Mouse (Mus musculus) stomach, embryonic 14.5 days (tissue): ENCODE measurements around the gene Fancd2. TPM values are rescaled to one million over a fixed set of nuclear protein-coding genes. Genes with fewer than 3 reads are reported as not detected.

ENCODE experiments used
- ATAC-seq: fragments of 200-750 bp; cut with Nextera tagmentation; 2 replicates; pipeline ENCODE4 v1.8.0; 2017; ENCODE audit warnings: low read depth, moderate TSS enrichment; ENCODE audit not compliant: insufficient number of reproducible peaks, insufficient read depth, low FRiP score
- H3K27ac ChIP-seq: fragments of 300-500 bp; sonication (generic); 2 replicates; pipeline ENCODE4 v1.5.1; 2014; ENCODE audit warnings: mild to moderate bottlenecking, low read length, moderate library complexity, mixed read lengths
- H3K27me3 ChIP-seq: fragments of 300-500 bp; sonication (generic); 2 replicates; pipeline ENCODE4 v1.6.1; 2014; ENCODE audit warnings: low read length, control low read depth, mixed read lengths; ENCODE audit not compliant: control insufficient read depth, insufficient read depth
- H3K36me3 ChIP-seq: fragments of 300-500 bp; sonication (generic); 2 replicates; pipeline ENCODE4 v1.6.1; 2014; ENCODE audit warnings: mild to moderate bottlenecking, control low read depth, low read length, moderate library complexity, mixed read lengths; ENCODE audit not compliant: control insufficient read depth, insufficient read depth
- H3K4me1 ChIP-seq: fragments of 300-500 bp; sonication (generic); 2 replicates; pipeline ENCODE4 v1.6.1; 2014; ENCODE audit warnings: low read length, control low read depth, mixed read lengths; ENCODE audit not compliant: control insufficient read depth, insufficient read depth
- H3K4me2 ChIP-seq: fragments of 300-500 bp; sonication (generic); replicated peaks from 2 replicates; pipeline ENCODE4 v1.6.1; 2014; ENCODE audit warnings: low read depth, low read length, control low read depth
- H3K4me3 ChIP-seq: fragments of 300-500 bp; sonication (generic); 2 replicates; pipeline ENCODE4 v1.5.1; 2014; ENCODE audit warnings: low read depth, low read length, control low read depth
- H3K9ac ChIP-seq: fragments of 300-500 bp; sonication (generic); replicated peaks from 2 replicates; pipeline ENCODE4 v1.6.1; 2014; ENCODE audit warnings: low read depth, mild to moderate bottlenecking, control low read depth, low read length, moderate library complexity, mixed read lengths
- H3K9me3 ChIP-seq: fragments of 300-500 bp; sonication (generic); 2 replicates; pipeline ENCODE4 v1.6.1; 2016; ENCODE audit warnings: low read depth, low read length, control low read depth; ENCODE audit not compliant: control insufficient read depth
- WGBS: fragments of 180-500 bp; shearing (Covaris S2); extraction: QIAGEN DNeasy Blood & Tissue Kit; methylation state at CpG from one replicate; pipeline ENCODE4 v1.1.7; 2014; 5-methylcytosine and 5-hydroxymethylcytosine counted together
- polyA plus RNA-seq: library from polyadenylated mRNA; unstranded; fragments of >200 nt; fragmentation: Nextera tagmentation; extraction: Ambion mirVana; gene quantifications from 2 replicates; pipeline ENCODE4 v1.2.1, GENCODE M21; 2014

Fancd2 gene
- 12.3 and 13.8 TPM in 2 replicates for polyA plus RNA-seq

DNA sequence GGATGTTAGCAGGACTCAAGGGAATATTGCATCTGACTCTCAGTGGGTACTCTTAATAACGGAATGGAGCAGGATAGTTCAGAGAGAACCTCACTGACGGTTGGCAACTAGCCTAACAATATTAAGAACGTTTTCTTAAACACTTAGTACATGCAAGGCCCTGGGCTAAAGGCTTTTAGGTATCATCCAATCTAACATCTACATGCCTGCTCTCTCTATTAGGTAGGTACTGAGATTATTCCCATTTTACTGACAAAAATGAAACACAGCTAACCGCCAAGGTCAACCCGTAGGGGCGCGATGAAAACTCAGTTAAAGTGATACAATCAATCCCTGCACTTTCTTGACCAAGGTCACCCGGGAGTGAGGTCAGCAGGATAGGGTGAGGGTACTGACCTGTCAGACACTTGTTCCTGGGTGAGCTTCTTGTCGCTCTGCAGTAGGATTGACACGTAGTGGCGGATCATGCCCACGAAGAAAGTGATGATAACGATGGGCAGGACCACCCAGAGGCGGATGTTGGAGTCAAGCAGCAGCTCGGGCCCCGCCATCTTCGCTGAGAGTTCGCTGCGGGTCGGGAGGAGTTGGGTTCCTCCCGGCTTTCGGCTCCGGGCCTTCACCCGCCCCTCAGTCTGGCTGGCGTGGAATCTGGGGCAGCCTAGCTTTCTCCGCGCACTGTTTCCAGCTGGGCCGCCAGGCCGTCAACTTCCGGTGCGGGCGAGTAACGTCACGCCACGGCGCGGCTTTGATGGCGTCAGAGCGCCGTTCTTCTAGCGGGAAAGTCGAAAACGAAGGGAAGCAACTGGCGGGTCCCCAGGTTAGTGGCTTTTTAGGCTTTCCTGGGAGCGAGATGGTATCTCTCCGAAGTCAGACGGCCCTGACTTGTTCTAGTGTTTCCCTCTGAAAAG lies at the start of gene Fancd2, which contains the start of gene Emc3:
TSS of gene Fancd2 (plus strand) at position 751 of the 908 bp plus-strand sequence.
TSS of gene Emc3 (minus strand) at position 721 of the 908 bp plus-strand sequence.
- 1% methylated on average over 47 of the region's 47 CpGs for WGBS
- Histone ChIP-seq H3K27ac (no peak within 1 kb of the TSS), H3K4me2 (peak within 1 kb of the TSS; percentile 60), H3K4me3 (peak within 1 kb of the TSS; percentile 77), H3K27me3 (no peaks in the 10 kb centered on the region), H3K9ac (peak within 1 kb of the TSS; percentile 70), H3K36me3 (peaks cover 4% of the 10 kb centered on the region; the same call in 1 of the 2 replicates), H3K9me3 (no peaks in the 10 kb centered on the region), H3K4me1 (peaks cover 7% of the 10 kb centered on the region; the same call in 1 of the 2 replicates)
- ATAC-seq, result peak; percentile 88

DNA sequence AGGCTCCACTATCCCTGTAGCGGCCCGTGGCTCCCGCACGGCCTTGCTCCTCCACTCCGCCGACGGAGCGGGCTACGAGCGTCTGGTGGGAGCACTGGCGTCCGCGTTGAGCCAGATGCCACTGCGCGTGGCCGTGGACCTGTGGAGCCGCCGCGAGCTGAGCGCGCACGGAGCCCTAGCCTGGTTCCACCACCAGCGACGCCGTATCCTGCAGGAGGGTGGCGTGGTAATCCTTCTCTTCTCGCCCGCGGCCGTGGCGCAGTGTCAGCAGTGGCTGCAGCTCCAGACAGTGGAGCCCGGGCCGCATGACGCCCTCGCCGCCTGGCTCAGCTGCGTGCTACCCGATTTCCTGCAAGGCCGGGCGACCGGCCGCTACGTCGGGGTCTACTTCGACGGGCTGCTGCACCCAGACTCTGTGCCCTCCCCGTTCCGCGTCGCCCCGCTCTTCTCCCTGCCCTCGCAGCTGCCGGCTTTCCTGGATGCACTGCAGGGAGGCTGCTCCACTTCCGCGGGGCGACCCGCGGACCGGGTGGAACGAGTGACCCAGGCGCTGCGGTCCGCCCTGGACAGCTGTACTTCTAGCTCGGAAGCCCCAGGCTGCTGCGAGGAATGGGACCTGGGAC lies 48.9 kb upstream of the Fancd2 start:
- H3K27me3 ChIP-seq, result peaks cover 11% of the 10 kb centered on the region; the same call in 1 of the 2 replicates
- peak; percentile 29; the same call in 1 of the 2 replicates for ATAC-seq
- H3K9me3 ChIP-seq, result no peaks in the 10 kb centered on the region
- peak overlapping the region; percentile 42 for H3K9ac ChIP-seq
- H3K4me3 ChIP-seq, result peak overlapping the region; percentile 39
- WGBS, result 2% methylated on average over 64 of the region's 65 CpGs
- peak overlapping the region; percentile 67 for H3K4me2 ChIP-seq
- peak overlapping the region; percentile 76 for H3K27ac ChIP-seq
- no peaks in the 10 kb centered on the region for H3K36me3 ChIP-seq
- H3K4me1 ChIP-seq, result 0 out of 2 replicates have a peak, but pooled peaks cover 3% of the 10 kb centered on the region

DNA sequence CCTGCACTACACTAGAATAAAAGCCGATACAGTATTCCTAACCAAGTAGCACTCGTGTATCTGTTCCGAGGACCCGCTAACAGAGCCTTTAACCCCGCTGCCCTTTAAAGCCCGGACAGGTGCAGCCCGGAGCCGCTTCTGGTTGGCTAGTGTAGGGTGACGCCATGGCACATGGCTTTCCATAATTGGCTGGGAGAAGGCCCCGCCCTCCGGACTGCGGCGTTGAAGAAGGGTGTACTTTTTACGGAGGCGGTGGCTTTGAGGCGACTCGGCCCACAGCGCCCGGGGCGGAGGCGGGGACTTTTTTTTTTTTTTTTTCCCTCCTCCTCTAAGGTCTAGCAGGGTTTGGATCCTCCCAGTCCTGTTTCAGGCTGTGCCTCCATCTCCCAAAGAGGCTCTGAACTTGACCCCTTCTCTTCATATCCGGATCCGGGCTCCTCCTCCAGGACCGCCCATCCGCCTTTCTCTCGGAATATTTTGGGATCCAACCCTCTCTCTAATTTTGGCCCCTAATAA lies 48.3 kb upstream of the Fancd2 start, which contains the start of gene Creld1:
TSS of gene Creld1 (plus strand) at position 198 of the 516 bp plus-strand sequence.
- no peaks in the 10 kb centered on the region for H3K9me3 ChIP-seq
- H3K36me3 ChIP-seq, result no peaks in the 10 kb centered on the region
- H3K27me3 ChIP-seq, result peaks cover 11% of the 10 kb centered on the region; the same call in 1 of the 2 replicates
- peak within 1 kb of the TSS; percentile 76 for H3K27ac ChIP-seq
- WGBS, result under 1% methylated on average over 26 of the region's 26 CpGs
- H3K4me2 ChIP-seq, result peak within 1 kb of the TSS; percentile 67
- peak within 1 kb of the TSS; percentile 39 for H3K4me3 ChIP-seq
- peak within 1 kb of the TSS; percentile 42 for H3K9ac ChIP-seq
- H3K4me1 ChIP-seq, result 0 out of 2 replicates have a peak, but pooled peaks cover 3% of the 10 kb centered on the region
- peak; percentile 92 for ATAC-seq

DNA sequence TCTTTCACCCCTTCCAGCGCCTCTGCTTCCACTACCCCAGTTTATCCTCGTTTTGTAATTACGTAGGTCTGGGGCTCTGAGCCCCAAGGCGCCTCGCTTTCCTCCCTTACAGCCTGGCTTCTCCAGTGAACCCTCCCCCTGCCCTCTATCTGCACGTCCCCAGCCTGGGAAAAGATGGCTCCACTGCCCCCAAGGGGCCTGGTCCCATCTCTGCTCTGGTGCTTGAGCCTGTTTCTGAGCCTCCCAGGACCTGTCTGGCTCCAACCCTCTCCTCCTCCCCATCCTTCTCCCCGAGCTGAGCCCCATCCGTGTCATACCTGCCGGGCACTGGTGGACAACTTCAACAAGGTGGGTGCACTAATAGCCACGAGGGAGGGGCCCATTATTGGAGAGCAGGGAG lies 47.8 kb upstream of the Fancd2 start:
- H3K4me2 ChIP-seq, result peak overlapping the region; percentile 67
- H3K36me3 ChIP-seq, result no peaks in the 10 kb centered on the region
- peak overlapping the region; percentile 31 for H3K9ac ChIP-seq
- peak; percentile 25 for ATAC-seq
- no peak overlapping the region for H3K27ac ChIP-seq
- peaks cover 11% of the 10 kb centered on the region; the same call in 1 of the 2 replicates for H3K27me3 ChIP-seq
- 0 out of 2 replicates have a peak, but pooled peaks cover 3% of the 10 kb centered on the region for H3K4me1 ChIP-seq
- H3K4me3 ChIP-seq, result peak overlapping the region; percentile 39
- 8% methylated on average over 10 of the region's 10 CpGs for WGBS
- no peaks in the 10 kb centered on the region for H3K9me3 ChIP-seq

DNA sequence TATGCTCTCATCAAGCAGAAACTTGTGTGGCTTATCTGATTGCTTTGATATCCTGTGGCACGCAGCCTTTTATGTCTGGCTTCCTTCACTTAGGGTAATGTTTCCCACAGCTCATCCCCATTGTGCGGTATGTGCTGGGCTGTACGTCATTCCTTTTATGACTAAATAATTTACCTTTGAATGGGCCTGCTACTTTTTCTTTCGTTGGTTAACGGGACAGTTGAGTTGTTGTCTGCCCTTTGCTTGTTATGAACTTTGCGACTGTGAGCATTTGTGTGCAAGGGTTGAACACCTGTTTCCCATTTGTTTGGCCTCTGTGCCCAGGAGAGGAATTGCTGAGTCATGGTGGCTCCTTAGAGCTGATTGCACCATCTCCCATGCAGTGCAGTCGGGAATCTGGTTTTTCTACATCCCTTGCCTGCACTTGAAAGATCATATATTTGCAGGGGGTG lies 44.3 kb upstream of the Fancd2 start:
- no peak overlapping the region for H3K4me2 ChIP-seq
- WGBS, result 58% methylated on average over 7 of the region's 7 CpGs
- H3K4me1 ChIP-seq, result 0 out of 2 replicates have a peak, but pooled peaks cover 3% of the 10 kb centered on the region
- no peak for ATAC-seq
- H3K9me3 ChIP-seq, result no peaks in the 10 kb centered on the region
- H3K27ac ChIP-seq, result no peak overlapping the region
- no peak overlapping the region for H3K9ac ChIP-seq
- H3K27me3 ChIP-seq, result 0 out of 2 replicates have a peak, but pooled peaks cover 5% of the 10 kb centered on the region
- H3K36me3 ChIP-seq, result no peaks in the 10 kb centered on the region
- no peak overlapping the region for H3K4me3 ChIP-seq

DNA sequence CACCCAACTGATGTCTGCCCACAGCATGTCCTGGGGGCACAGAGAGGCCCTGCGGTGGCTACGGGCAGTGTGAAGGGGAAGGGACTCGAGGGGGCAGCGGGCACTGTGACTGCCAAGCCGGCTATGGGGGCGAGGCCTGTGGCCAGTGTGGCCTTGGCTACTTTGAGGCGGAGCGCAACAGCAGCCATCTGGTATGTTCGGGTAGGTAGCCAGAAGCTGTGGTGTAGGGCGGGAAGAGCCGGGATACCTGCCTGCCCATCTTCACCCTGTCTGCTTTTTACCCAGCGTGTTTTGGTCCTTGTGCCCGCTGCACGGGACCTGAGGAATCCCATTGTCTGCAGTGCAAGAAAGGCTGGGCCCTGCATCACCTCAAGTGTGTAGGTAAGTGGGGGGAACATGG lies 42.1 kb upstream of the Fancd2 start:
- Histone ChIP-seq H3K4me1 (no peaks in the 10 kb centered on the region), H3K27me3 (no peaks in the 10 kb centered on the region), H3K27ac (no peak overlapping the region), H3K4me2 (no peak overlapping the region), H3K9me3 (no peaks in the 10 kb centered on the region), H3K4me3 (no peak overlapping the region), H3K9ac (no peak overlapping the region), H3K36me3 (no peaks in the 10 kb centered on the region)
- 93% methylated on average over 14 of the region's 14 CpGs for WGBS
- no peak for ATAC-seq

DNA sequence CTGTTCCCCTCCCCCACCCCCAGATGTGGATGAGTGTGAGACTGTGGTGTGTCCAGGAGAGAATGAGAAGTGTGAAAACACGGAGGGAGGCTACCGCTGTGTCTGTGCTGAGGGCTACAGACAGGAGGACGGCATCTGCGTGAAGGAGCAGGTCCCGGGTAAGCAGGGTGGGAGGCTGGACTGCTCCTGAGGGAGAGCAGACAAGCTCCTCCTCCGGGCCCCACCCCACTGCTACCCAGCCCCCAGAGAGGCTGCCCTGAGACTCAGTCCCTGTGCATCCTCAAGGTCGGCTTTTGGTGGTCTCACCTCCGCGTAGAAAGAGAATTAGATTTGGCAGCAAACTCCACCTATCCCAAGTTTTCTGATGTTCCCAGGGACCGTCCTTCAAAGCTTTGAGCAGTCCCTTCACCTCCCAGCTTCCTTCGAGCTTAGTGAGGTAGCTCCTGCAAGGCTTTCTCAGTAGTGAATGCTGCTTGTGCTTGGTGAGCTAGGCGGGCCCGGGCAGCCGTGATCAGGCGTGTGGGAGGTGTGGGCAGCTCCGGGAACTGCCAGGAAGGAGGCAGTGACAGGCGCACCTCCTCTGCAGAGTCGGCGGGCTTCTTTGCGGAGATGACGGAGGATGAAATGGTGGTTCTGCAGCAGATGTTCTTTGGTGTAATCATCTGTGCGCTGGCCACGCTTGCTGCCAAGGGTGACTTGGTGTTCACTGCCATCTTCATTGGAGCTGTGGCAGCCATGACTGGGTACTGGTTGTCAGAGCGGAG lies 39.2 kb upstream of the Fancd2 start:
- Histone ChIP-seq H3K36me3 (no peaks in the 10 kb centered on the region), H3K27me3 (peaks cover 6% of the 10 kb centered on the region; the same call in 1 of the 2 replicates), H3K9me3 (no peaks in the 10 kb centered on the region), H3K27ac (no peak overlapping the region), H3K4me3 (no peak overlapping the region), H3K9ac (no peak overlapping the region), H3K4me1 (peaks cover 5% of the 10 kb centered on the region; the same call in 1 of the 2 replicates), H3K4me2 (no peak overlapping the region)
- no peak for ATAC-seq
- WGBS, result 63% methylated on average over 24 of the region's 24 CpGs
